Mouse (Mus musculus) forebrain, embryonic 12.5 days (tissue): ENCODE data around the gene Fank1. TPM values are rescaled to one million over a fixed set of nuclear protein-coding genes. Genes with fewer than 3 reads are reported as not detected.
A peak's percentile ranks its signal among the peaks of the same experiment; 100 is the strongest.

Experiments
- ATAC-seq: fragments of 200-750 bp; cut with Nextera tagmentation; 2 replicates; pipeline ENCODE4 v1.8.0; 2017; ENCODE audit warnings: moderate TSS enrichment; ENCODE audit not compliant: low FRiP score
- H3K27ac ChIP-seq: fragments of 300-500 bp; sonication (generic); 2 replicates; pipeline ENCODE4 v1.5.1; 2016; ENCODE audit warnings: mild to moderate bottlenecking
- H3K27me3 ChIP-seq: fragments of 300-500 bp; sonication (generic); 2 replicates; pipeline ENCODE4 v1.6.1; 2016; ENCODE audit warnings: mild to moderate bottlenecking
- H3K36me3 ChIP-seq: fragments of 300-500 bp; sonication (generic); replicated peaks from 2 replicates; pipeline ENCODE4 v1.6.1; 2016; ENCODE audit warnings: mild to moderate bottlenecking
- H3K4me1 ChIP-seq: fragments of 300-500 bp; sonication (generic); 2 replicates; pipeline ENCODE4 v1.6.1; 2016
- H3K4me2 ChIP-seq: fragments of 300-500 bp; sonication (generic); 2 replicates; pipeline ENCODE4 v1.6.1; 2016; ENCODE audit warnings: mild to moderate bottlenecking, moderate library complexity
- H3K4me3 ChIP-seq: fragments of 300-500 bp; sonication (generic); replicated peaks from 2 replicates; pipeline ENCODE4 v1.5.1; 2016; ENCODE audit warnings: mild to moderate bottlenecking
- H3K9ac ChIP-seq: fragments of 300-500 bp; sonication (generic); 2 replicates; pipeline ENCODE4 v1.6.1; 2016; ENCODE audit warnings: mild to moderate bottlenecking
- H3K9me3 ChIP-seq: fragments of 300-500 bp; sonication (generic); 2 replicates; pipeline ENCODE4 v1.6.1; 2016
- WGBS: fragments of 180-500 bp; shearing (Covaris S2); methylation state at CpG from one replicate; pipeline ENCODE4 v1.1.7; 2016; 5-methylcytosine and 5-hydroxymethylcytosine counted together
- polyA plus RNA-seq: library from polyadenylated mRNA; unstranded; fragments of >200 nt; fragmentation: Nextera tagmentation; extraction: Ambion mirVana; gene quantifications from 2 replicates; pipeline ENCODE4 v1.2.1, GENCODE M21; 2016

The Fank1 gene
- 1.5 TPM in 2 replicates for polyA plus RNA-seq

DNA sequence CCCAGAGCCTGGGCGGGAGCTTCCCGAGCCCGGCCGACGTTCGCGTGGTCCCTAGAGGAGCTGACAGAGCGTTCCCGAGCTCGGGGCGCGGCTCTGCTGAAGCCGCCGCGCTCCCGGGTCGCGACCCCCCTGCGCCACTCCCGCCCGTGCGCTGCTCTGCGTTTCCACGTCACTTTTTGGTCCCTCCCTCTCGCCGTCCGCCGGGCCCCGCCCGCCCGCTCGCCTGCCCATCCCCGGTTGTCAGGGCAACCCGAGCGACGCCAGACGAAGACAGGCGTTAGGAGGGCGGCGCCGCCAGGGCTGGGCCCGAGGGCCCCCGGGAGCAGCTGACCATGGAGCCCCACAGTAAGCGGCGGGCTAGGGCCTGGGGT, at the start of gene Fank1:
Gene Fank1, plus strand, starts transcription at position 236 of the 371 bp plus-strand sequence.
- no peaks in the 10 kb centered on the region for H3K9me3 ChIP-seq
- peak; percentile 92 for ATAC-seq
- WGBS, result under 1% methylated on average over 45 of the region's 45 CpGs
- 0 out of 2 replicates have a peak within 1 kb of the TSS, but pooled peaks have one; percentile 63 for H3K27ac ChIP-seq
- peaks cover 15% of the 10 kb centered on the region for H3K4me1 ChIP-seq
- no peaks in the 10 kb centered on the region for H3K27me3 ChIP-seq
- peak within 1 kb of the TSS; percentile 86 for H3K4me3 ChIP-seq
- peak within 1 kb of the TSS; percentile 85 for H3K4me2 ChIP-seq
- H3K9ac ChIP-seq, result peak within 1 kb of the TSS; percentile 86
- H3K36me3 ChIP-seq, result no peaks in the 10 kb centered on the region

GRCm38 (mm10) chr7:133727027-133727426, 49.6 kb upstream of the Fank1 start:
- no peaks in the 10 kb centered on the region for H3K27me3 ChIP-seq
- H3K4me1 ChIP-seq, result no peaks in the 10 kb centered on the region; the same call in 1 of the 2 replicates
- no peak overlapping the region for H3K27ac ChIP-seq
- no peaks in the 10 kb centered on the region for H3K9me3 ChIP-seq
- H3K36me3 ChIP-seq, result peaks cover 68% of the 10 kb centered on the region
- WGBS, result 83% methylated on average over 6 of the region's 6 CpGs
- no peak overlapping the region for H3K4me2 ChIP-seq
- H3K4me3 ChIP-seq, result no peak overlapping the region
- ATAC-seq, result no peak
- H3K9ac ChIP-seq, result no peak overlapping the region

DNA sequence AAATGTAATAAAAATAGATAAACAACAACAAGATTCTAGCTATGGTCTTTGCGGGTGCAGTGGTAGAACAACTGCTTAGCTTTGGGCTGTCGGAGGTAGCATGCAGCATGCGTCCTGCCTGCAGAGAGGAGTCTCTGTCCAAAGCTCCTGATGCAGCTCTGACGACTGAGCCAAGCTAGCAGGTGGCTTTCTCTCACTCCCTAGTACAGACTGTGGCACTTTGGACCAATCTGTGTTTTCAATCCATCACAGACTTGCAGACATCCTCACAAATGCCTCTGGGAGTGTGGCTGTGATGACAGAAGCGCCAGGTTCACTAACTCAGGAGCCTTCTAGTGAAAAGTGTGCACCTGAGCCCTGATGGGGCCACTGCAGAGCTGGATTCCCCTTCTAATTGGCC, 47.3 kb upstream of the Fank1 start:
- Histone ChIP-seq H3K27ac (no peak overlapping the region), H3K4me3 (no peak overlapping the region), H3K4me2 (no peak overlapping the region), H3K4me1 (no peaks in the 10 kb centered on the region; the same call in 1 of the 2 replicates), H3K9me3 (no peaks in the 10 kb centered on the region), H3K36me3 (peaks cover 66% of the 10 kb centered on the region), H3K27me3 (no peaks in the 10 kb centered on the region), H3K9ac (no peak overlapping the region)
- ATAC-seq, result no peak
- WGBS, result 83% methylated on average over 5 of the region's 5 CpGs

GRCm38 (mm10) chr7:133730324-133731191, 46.1 kb upstream of the Fank1 start:
- Histone ChIP-seq H3K4me2 (no peak overlapping the region), H3K4me3 (no peak overlapping the region), H3K9me3 (no peaks in the 10 kb centered on the region), H3K27ac (no peak overlapping the region), H3K4me1 (no peaks in the 10 kb centered on the region), H3K27me3 (no peaks in the 10 kb centered on the region), H3K9ac (no peak overlapping the region), H3K36me3 (peaks cover 57% of the 10 kb centered on the region)
- no peak for ATAC-seq
- WGBS, result 91% methylated on average over 11 of the region's 11 CpGs

DNA sequence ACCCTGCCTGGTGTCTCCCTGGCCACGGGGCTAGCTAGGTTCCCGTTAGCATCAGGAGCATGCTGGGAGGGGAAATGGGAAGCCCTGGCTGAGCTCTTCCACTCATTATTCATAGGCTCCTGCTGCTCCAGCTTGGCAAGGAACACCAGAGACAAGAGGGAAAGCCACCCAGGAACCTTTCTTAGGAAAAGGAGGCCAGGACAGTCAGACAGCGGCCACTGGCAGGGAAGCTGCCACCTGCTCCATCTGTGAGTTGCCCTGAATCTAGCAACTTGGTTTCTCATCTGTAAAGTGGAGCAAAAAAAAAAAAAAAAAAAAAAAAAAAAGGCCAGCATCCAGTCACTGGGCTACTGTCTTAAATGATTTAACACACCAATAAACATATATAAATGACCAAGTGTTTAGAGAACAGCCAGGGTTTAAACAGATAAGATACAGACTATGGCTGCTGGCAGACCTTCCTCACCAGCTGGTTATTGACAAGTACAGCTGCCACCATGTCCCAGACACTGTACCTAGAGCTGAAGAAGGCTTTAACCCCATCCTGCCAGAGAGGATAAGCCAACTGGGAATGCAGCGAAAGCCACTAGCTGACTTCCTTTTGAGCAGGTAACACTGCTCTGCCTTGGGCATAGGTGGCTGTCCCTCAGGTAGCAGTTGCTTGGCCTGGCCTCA, 44.6 kb upstream of the Fank1 start:
- Histone ChIP-seq H3K27ac (no peak overlapping the region), H3K4me1 (no peaks in the 10 kb centered on the region), H3K9ac (no peak overlapping the region), H3K4me2 (no peak overlapping the region), H3K36me3 (peaks cover 61% of the 10 kb centered on the region), H3K9me3 (no peaks in the 10 kb centered on the region), H3K27me3 (no peaks in the 10 kb centered on the region), H3K4me3 (no peak overlapping the region)
- ATAC-seq, result no peak
- WGBS, result 67% methylated on average over 4 of the region's 4 CpGs

- ATAC-seq, result no peak
- no peak overlapping the region for H3K9ac ChIP-seq
- WGBS, result 94% methylated on average over 7 of the region's 7 CpGs
These were observed 36.1 kb upstream of the Fank1 start for GRCm38 (mm10) chr7:133740558-133740957.

GRCm38 (mm10) chr7:133742530-133743325, 33.9 kb upstream of the Fank1 start:
- Histone ChIP-seq H3K4me1 (no peaks in the 10 kb centered on the region), H3K4me3 (no peak overlapping the region), H3K27me3 (no peaks in the 10 kb centered on the region), H3K36me3 (peaks cover 41% of the 10 kb centered on the region), H3K9ac (no peak overlapping the region), H3K9me3 (no peaks in the 10 kb centered on the region), H3K4me2 (no peak overlapping the region), H3K27ac (no peak overlapping the region)
- no peak for ATAC-seq
- WGBS, result 94% methylated on average over 12 of the region's 12 CpGs

More at GRCm38 (mm10) chr7:133740558-133740957, 36.1 kb upstream of the Fank1 start:
- Histone ChIP-seq H3K36me3 (peaks cover 45% of the 10 kb centered on the region), H3K4me2 (no peak overlapping the region), H3K27ac (no peak overlapping the region), H3K9me3 (no peaks in the 10 kb centered on the region), H3K4me3 (no peak overlapping the region), H3K27me3 (no peaks in the 10 kb centered on the region), H3K4me1 (no peaks in the 10 kb centered on the region)

- ATAC-seq, result no peak
- Histone ChIP-seq H3K36me3 (peaks cover 48% of the 10 kb centered on the region), H3K27me3 (no peaks in the 10 kb centered on the region), H3K4me3 (no peak overlapping the region), H3K4me2 (no peak overlapping the region), H3K9ac (no peak overlapping the region), H3K9me3 (no peaks in the 10 kb centered on the region), H3K27ac (no peak overlapping the region), H3K4me1 (no peaks in the 10 kb centered on the region)
- WGBS, result 79% methylated on average over 4 of the region's 4 CpGs
These were observed 33.0 kb upstream of the Fank1 start for GRCm38 (mm10) chr7:133743611-133744010.

- no peak overlapping the region for H3K9ac ChIP-seq
- no peak for ATAC-seq
- H3K4me3 ChIP-seq, result no peak overlapping the region
- 88% methylated on average over 1 of the region's 1 CpGs for WGBS
- no peak overlapping the region for H3K4me2 ChIP-seq
- H3K27ac ChIP-seq, result no peak overlapping the region
- no peaks in the 10 kb centered on the region for H3K4me1 ChIP-seq
- H3K36me3 ChIP-seq, result peaks cover 50% of the 10 kb centered on the region
- no peaks in the 10 kb centered on the region for H3K9me3 ChIP-seq
- H3K27me3 ChIP-seq, result no peaks in the 10 kb centered on the region
These were observed 32.5 kb upstream of the Fank1 start for GRCm38 (mm10) chr7:133744209-133744608.

DNA sequence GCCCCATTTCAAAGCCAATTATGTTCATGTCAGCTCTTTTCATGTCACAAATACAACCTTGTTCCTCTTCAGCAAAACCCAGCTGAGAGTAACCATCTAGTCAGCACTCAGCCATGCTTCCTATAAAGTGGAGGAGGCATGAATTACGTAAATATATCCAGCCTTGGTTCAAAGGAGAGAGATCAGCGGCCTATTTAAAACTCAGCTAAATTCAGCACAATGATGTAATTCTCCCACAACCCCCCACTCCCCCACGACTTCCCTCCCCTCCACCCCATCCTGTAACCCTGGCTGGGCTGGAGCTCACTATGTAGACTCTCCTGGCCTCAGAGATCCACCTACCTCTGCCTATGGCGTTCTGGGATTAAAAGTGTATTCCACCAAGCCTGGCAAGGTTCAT, 32.0 kb upstream of the Fank1 start:
- H3K4me1 ChIP-seq, result no peaks in the 10 kb centered on the region
- no peak overlapping the region for H3K4me2 ChIP-seq
- H3K27ac ChIP-seq, result no peak overlapping the region
- no peak overlapping the region for H3K4me3 ChIP-seq
- H3K9me3 ChIP-seq, result no peaks in the 10 kb centered on the region
- ATAC-seq, result no peak
- H3K9ac ChIP-seq, result no peak overlapping the region
- WGBS, result 72% methylated on average over 4 of the region's 4 CpGs
- no peaks in the 10 kb centered on the region for H3K27me3 ChIP-seq
- H3K36me3 ChIP-seq, result peaks cover 50% of the 10 kb centered on the region

DNA sequence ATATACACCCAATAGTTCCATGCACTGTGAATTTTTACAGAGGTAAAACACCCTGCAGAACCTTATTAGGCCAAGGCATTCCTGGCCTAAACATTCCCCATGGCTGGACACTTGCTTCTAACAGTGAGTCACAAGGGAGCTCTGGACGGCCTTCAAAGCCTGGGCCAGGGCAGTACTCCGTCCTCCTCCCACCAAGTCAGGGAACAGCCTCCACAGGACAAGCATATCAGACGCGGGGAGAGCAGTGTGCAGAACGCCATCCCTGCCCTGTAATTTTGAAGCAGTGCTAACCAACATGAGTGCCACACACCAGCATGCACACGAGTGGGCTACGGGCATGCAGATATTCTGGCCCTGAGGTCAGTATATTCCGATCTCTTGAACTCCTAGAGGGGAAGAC, 29.3 kb upstream of the Fank1 start:
- H3K9me3 ChIP-seq, result no peaks in the 10 kb centered on the region
- H3K36me3 ChIP-seq, result peaks cover 29% of the 10 kb centered on the region
- no peak for ATAC-seq
- no peak overlapping the region for H3K4me2 ChIP-seq
- no peak overlapping the region for H3K9ac ChIP-seq
- H3K27me3 ChIP-seq, result no peaks in the 10 kb centered on the region
- no peaks in the 10 kb centered on the region; the same call in 1 of the 2 replicates for H3K4me1 ChIP-seq
- H3K4me3 ChIP-seq, result no peak overlapping the region
- H3K27ac ChIP-seq, result no peak overlapping the region
- WGBS, result 91% methylated on average over 8 of the region's 8 CpGs

DNA sequence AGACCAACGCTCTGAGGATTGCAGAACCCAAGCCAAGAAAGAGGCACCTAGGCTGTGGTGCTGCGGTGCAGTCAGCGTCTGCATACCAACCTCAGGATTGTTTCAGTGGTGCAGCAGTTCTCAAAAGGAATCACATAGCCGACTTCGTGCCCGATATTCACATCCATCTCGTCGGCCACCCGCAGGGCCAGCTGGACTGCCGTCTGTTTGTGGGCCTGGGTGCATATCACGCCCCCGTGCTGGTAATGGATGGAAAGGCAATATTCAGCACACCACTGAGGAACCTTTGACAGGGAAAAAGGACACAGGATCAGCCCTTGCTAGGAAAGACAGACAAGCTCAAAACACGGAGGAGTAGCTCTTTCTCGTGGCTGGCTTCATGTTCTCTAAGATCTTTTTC, 27.9 kb upstream of the Fank1 start:
- Histone ChIP-seq H3K9ac (no peak overlapping the region), H3K4me2 (no peak overlapping the region), H3K27me3 (no peaks in the 10 kb centered on the region), H3K4me3 (no peak overlapping the region), H3K9me3 (no peaks in the 10 kb centered on the region), H3K4me1 (no peaks in the 10 kb centered on the region; the same call in 1 of the 2 replicates), H3K27ac (no peak overlapping the region), H3K36me3 (peaks cover 20% of the 10 kb centered on the region)
- no peak for ATAC-seq
- 91% methylated on average over 14 of the region's 14 CpGs for WGBS
